Mouse (Mus musculus) testis, adult 2 months (tissue): ENCODE results near the gene 2310034G01Rik. TPM values are rescaled to one million over a fixed set of nuclear protein-coding genes. Genes with fewer than 3 reads are reported as not detected.

Source experiments
- H3K27ac ChIP-seq: fragments of 200-500 bp; 2 replicates; pipeline ENCODE4 v1.5.1; 2012; ENCODE audit warnings: low read depth, low read length; ENCODE audit not compliant: control insufficient read depth, insufficient read depth
- H3K27me3 ChIP-seq: fragments of 200-500 bp; 2 replicates; pipeline ENCODE4 v1.6.1; 2012; ENCODE audit warnings: mild to moderate bottlenecking, low read length, moderate library complexity; ENCODE audit not compliant: control insufficient read depth, insufficient read depth
- H3K36me3 ChIP-seq: fragments of 200-500 bp; 2 replicates; pipeline ENCODE4 v1.6.1; 2012; ENCODE audit warnings: mild to moderate bottlenecking, low read length; ENCODE audit not compliant: control insufficient read depth, insufficient read depth
- H3K4me1 ChIP-seq: fragments of 200-500 bp; 2 replicates; pipeline ENCODE4 v1.6.1; 2012; ENCODE audit warnings: low read length; ENCODE audit not compliant: control insufficient read depth, insufficient read depth
- H3K4me3 ChIP-seq: fragments of 200-500 bp; 2 replicates; pipeline ENCODE4 v1.5.1; 2012; ENCODE audit warnings: low read depth, mild to moderate bottlenecking, low read length, moderate library complexity, mixed read lengths; ENCODE audit not compliant: control insufficient read depth
- CTCF ChIP-seq: fragments of 200-500 bp; IDR thresholded peaks from 2 replicates; pipeline ENCODE4 v1.5.1; 2012; ENCODE audit warnings: low read depth, mild to moderate bottlenecking, inconsistent platforms, low read length, moderate library complexity; ENCODE audit not compliant: control insufficient read depth, insufficient read depth, insufficient replicate concordance
- POLR2A ChIP-seq: fragments of 200-500 bp; IDR thresholded peaks from 2 replicates; pipeline ENCODE4 v1.6.1; 2012; ENCODE audit warnings: low read depth, mild to moderate bottlenecking, inconsistent platforms, low read length, moderate library complexity; ENCODE audit not compliant: control insufficient read depth
- polyA plus RNA-seq: library from polyadenylated mRNA; depleted of rRNA; stranded (reverse); fragments of >200 nt; gene quantifications from 2 replicates; pipeline ENCODE4 v1.2.3, GENCODE M21; 2012

2310034G01Rik gene
- polyA plus RNA-seq, 1 experiment, result 0.49 TPM

- H3K4me3 ChIP-seq, result no peak overlapping the region; the same call in 1 of the 2 replicates
- no peak for TF ChIP-seq CTCF
- H3K4me1 ChIP-seq, result no peaks in the 10 kb centered on the region; the same call in 1 of the 2 replicates
- H3K27ac ChIP-seq, result peak overlapping the region; percentile 54; the same call in 1 of the 2 replicates
- no peaks in the 10 kb centered on the region for H3K36me3 ChIP-seq
- H3K27me3 ChIP-seq, result no peaks in the 10 kb centered on the region
Measured at GRCm38 (mm10) chr19:46357344-46358280, 7.5 kb upstream of the 2310034G01Rik start.

GRCm38 (mm10) chr19:46356701-46357138, 6.6 kb upstream of the 2310034G01Rik start:
- no peaks in the 10 kb centered on the region for H3K27me3 ChIP-seq
- H3K4me3 ChIP-seq, result peak overlapping the region; percentile 73
- no peaks in the 10 kb centered on the region for H3K36me3 ChIP-seq
- no peak overlapping the region for H3K27ac ChIP-seq
- H3K4me1 ChIP-seq, result no peaks in the 10 kb centered on the region; the same call in 1 of the 2 replicates
- TF ChIP-seq POLR2A (no peak; the same call in 1 of the 2 replicates), CTCF (no peak)

DNA sequence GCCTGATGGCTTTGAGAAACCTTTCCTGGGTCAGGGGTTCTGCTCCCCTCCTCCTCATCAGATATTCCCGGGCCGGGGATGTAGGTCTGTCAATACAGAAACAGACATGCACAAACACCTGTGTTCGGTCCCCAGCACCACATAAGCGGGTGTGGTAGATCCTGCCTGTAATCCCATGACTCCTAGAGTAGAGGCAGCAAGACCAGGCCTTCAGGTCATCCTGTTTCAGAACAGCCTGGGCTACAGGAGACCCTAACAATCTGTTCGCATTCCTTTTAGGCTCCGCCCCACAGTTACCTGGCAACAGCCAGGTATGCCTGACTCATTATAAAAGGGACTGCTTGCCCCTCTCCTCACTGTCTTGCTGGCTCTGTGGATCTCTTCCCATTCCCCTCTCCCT, 552 bp downstream of the 2310034G01Rik start:
- Histone ChIP-seq H3K4me1 (peaks cover 12% of the 10 kb centered on the region), H3K36me3 (no peaks in the 10 kb centered on the region), H3K4me3 (peak overlapping the region; percentile 81), H3K27ac (no peak overlapping the region), H3K27me3 (no peaks in the 10 kb centered on the region)
- no peak for TF ChIP-seq CTCF
- no peak for TF ChIP-seq POLR2A

GRCm38 (mm10) chr19:46348761-46349458, 1.2 kb downstream of the 2310034G01Rik start:
- Histone ChIP-seq H3K27me3 (no peaks in the 10 kb centered on the region), H3K4me1 (peaks cover 12% of the 10 kb centered on the region), H3K27ac (peak overlapping the region; percentile 84), H3K36me3 (no peaks in the 10 kb centered on the region), H3K4me3 (peak overlapping the region; percentile 81)
- TF ChIP-seq CTCF (no peak), POLR2A (peak; percentile 50)

- H3K27me3 ChIP-seq, result no peaks in the 10 kb centered on the region
- peaks cover 12% of the 10 kb centered on the region for H3K4me1 ChIP-seq
- peak overlapping the region; percentile 84 for H3K27ac ChIP-seq
- H3K4me3 ChIP-seq, result peak overlapping the region; percentile 81
- H3K36me3 ChIP-seq, result no peaks in the 10 kb centered on the region
- TF ChIP-seq CTCF (no peak), POLR2A (no peak)
Measured at GRCm38 (mm10) chr19:46347936-46348668, 2.0 kb downstream of the 2310034G01Rik start.

DNA sequence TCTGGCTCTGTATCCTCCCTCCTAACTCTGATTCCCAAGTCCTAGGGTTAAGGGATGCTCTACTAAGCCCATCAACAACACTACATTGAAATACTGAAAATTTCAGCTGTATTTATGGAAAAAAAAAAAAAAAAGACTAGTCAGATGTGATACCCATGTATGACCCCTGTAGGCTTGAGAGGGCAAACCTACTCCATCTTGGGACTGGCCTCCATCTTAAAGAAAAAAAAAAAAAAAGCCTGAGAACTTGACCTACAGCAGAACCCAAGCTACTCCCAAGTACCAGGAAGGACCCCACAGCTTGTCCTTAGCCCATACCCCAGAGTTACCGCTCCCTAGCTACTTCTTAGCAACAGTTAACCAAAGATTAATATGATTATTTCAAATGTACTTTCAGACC, 3.0 kb downstream of the 2310034G01Rik start:
- no peaks in the 10 kb centered on the region for H3K36me3 ChIP-seq
- H3K4me3 ChIP-seq, result no peak overlapping the region
- no peak for TF ChIP-seq CTCF
- TF ChIP-seq POLR2A, result no peak
- no peak overlapping the region for H3K27ac ChIP-seq
- H3K27me3 ChIP-seq, result no peaks in the 10 kb centered on the region
- peaks cover 12% of the 10 kb centered on the region for H3K4me1 ChIP-seq
